Mouse (Mus musculus): ENCODE results near the gene Aldoart2. TPM values are rescaled to one million over a fixed set of nuclear protein-coding genes. Genes with fewer than 3 reads are reported as not detected.
"Not testable (repeated sequence)": the region's sequence is repeated elsewhere in the genome, so short reads cannot be mapped to it uniquely, and the experiment has no call there.

The Aldoart2 gene
- total RNA-seq, 2 experiments from 2014 or later: not detected

- no peak for DNase-seq (ENCODE audit: low spot score in 2 of 2)
Measured at GRCm38 (mm10) chr12:55573089-55573488, 8.1 kb downstream of the Aldoart2 start.

GRCm38 (mm10) chr12:55573794-55574193 lies 8.8 kb downstream of the Aldoart2 start:
- DNase-seq (ENCODE audit: low spot score in 2 of 2): no peak

GRCm38 (mm10) chr12:55586936-55587335 lies 21.9 kb downstream of the Aldoart2 start:
- not testable (repeated sequence) for DNase-seq (ENCODE audit: low spot score in 2 of 2)

GRCm38 (mm10) chr12:55598537-55598886 lies 33.5 kb downstream of the Aldoart2 start:
- DNase-seq (ENCODE audit: low spot score in 2 of 2): no peak

GRCm38 (mm10) chr12:55598887-55599561 lies 34.0 kb downstream of the Aldoart2 start, which contains the start of gene Insm2:
Gene Insm2 (plus strand): TSS chr12:55599427.
- DNase-seq (ENCODE audit: low spot score in 2 of 2): peak in 1 of 2 experiments; percentile 14

- DNase-seq (ENCODE audit: low spot score in 2 of 2): peak; percentile 49 to 56
Measured at GRCm38 (mm10) chr12:55599639-55600502, 34.8 kb downstream of the Aldoart2 start.

- DNase-seq (ENCODE audit: low spot score in 2 of 2): no peak
Measured at GRCm38 (mm10) chr12:55600503-55600994, 35.5 kb downstream of the Aldoart2 start.

GRCm38 (mm10) chr12:55604411-55604810 lies 39.4 kb downstream of the Aldoart2 start:
- no peak for DNase-seq (ENCODE audit: low spot score in 2 of 2)

GRCm38 (mm10) chr12:55607902-55608301 lies 42.9 kb downstream of the Aldoart2 start:
- DNase-seq (ENCODE audit: low spot score in 2 of 2): no peak

GRCm38 (mm10) chr12:55610812-55611211 lies 45.8 kb downstream of the Aldoart2 start:
- no peak for DNase-seq (ENCODE audit: low spot score in 2 of 2)

Other genes with a start within 250 kb of the Aldoart2 start
- 100 to 1,000 TPM; 234 to 258 TPM for gene Psma6, start 181.0 kb upstream of the Aldoart2 start, total RNA-seq (2021)
- 100 to 1,000 TPM; 108 to 131 TPM for gene Nfkbia, start 72.6 kb upstream of the Aldoart2 start, total RNA-seq (2021)
- 1 to 10 TPM; 3.0 to 3.3 TPM for gene Insm2, start 34.2 kb downstream of the Aldoart2 start, total RNA-seq (2021)

Measured in adrenal gland, postnatal 4 days (tissue).